Mouse (Mus musculus): ENCODE measurements around the gene Dnah2. TPM values are rescaled to one million over a fixed set of nuclear protein-coding genes. Genes with fewer than 3 reads are reported as not detected.

The Dnah2 gene
- total RNA-seq, 1 experiment: 0.98 TPM

DNA sequence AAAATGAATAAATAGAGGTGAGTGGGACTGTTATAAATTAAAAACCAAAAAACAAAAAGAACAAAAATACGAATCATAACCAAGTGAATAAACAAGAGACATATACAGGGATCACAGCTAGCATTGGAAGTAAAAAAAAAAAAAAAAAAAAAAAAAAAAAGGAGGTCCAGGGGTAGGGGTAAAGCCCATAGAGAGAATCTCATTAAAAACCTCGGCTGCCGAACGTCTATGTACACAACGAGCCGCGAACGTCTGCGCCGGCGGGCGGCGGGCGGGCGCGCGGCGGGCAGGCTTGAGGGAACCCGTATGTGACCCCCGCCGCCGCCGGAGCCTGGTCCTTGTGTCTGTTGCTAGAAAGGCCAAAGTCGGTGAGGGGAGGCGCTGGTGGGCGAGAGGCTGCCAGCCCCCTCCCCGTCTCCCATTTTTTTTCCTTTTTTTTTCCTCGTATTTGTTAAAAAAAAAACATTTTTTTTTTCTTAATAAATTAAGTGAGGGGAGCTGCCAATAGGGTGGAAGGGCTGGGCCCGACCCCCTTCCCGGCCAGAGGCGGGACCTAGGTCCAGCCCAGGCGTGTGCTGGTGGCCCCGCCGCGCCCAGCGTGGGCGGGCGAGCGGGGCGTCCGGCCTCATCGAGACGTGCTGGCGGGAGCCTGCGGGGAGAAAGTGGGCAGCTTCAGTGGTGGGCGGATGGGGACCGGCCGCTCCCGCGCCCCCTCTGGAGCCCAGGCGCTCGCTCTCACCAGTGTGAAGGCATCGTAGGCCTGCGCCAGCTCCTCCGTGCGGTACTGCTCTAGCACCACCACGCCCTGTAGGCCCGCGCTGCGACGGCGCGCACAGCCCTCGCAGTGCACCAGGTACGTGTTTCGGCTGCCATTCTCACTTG, 149.5 kb downstream of the Dnah2 start:
- H3K4me3 ChIP-seq (ENCODE audit: insufficient read depth in 1 of 2, low read depth in 1 of 2, low read length in 2 of 2, poor library complexity in 1 of 2, severe bottlenecking in 1 of 2): peak overlapping the region; percentile 67 to 80
- H3K4me1 ChIP-seq (ENCODE audit: control insufficient read depth in 2 of 2, insufficient read depth in 2 of 2, low read length in 2 of 2, poor library complexity in 1 of 2): peaks cover 0 to 13% of the 10 kb centered on the region in 2 experiments; a peak in 1 of 4 replicates
- no peaks in the 10 kb centered on the region for H3K9me3 ChIP-seq (ENCODE audit: control insufficient read depth, insufficient read depth, low read depth, low read length)
- TF ChIP-seq MAFK (IDR thresholded peaks at IDR 0.05; ENCODE audit: insufficient read depth, low read depth, low read length) (no peak), CHD2 (IDR thresholded peaks at IDR 0.05; ENCODE audit: low read depth, low read length) (no peak), HCFC1 (IDR thresholded peaks at IDR 0.05; ENCODE audit: borderline replicate concordance, insufficient read depth, low read length) (no peak), ZC3H11A (IDR thresholded peaks at IDR 0.05; ENCODE audit: borderline replicate concordance, low read depth, low read length) (no peak), ZNF384 (IDR thresholded peaks at IDR 0.05; ENCODE audit: low read depth, low read length) (peak; percentile 83)
- H3K27ac ChIP-seq (ENCODE audit: insufficient read depth, low read depth, low read length, poor library complexity, severe bottlenecking): no peak overlapping the region
- peak overlapping the region; percentile 64 for H3K9ac ChIP-seq (ENCODE audit: insufficient read depth, low read depth, low read length, poor library complexity, severe bottlenecking)
- no peak for DNase-seq (ENCODE audit: low read depth, low spot score)
- peaks cover 23% of the 10 kb centered on the region; the same call in 1 of the 2 replicates for H3K36me3 ChIP-seq (ENCODE audit: control insufficient read depth, insufficient read depth, low read length, poor library complexity, severe bottlenecking)
- in situ Hi-C loops (cut with MboI; ENCODE audit: low sequenced_read_pairs in 2 of 2, unreplicated experiment in 2 of 2): no loop called here

DNA sequence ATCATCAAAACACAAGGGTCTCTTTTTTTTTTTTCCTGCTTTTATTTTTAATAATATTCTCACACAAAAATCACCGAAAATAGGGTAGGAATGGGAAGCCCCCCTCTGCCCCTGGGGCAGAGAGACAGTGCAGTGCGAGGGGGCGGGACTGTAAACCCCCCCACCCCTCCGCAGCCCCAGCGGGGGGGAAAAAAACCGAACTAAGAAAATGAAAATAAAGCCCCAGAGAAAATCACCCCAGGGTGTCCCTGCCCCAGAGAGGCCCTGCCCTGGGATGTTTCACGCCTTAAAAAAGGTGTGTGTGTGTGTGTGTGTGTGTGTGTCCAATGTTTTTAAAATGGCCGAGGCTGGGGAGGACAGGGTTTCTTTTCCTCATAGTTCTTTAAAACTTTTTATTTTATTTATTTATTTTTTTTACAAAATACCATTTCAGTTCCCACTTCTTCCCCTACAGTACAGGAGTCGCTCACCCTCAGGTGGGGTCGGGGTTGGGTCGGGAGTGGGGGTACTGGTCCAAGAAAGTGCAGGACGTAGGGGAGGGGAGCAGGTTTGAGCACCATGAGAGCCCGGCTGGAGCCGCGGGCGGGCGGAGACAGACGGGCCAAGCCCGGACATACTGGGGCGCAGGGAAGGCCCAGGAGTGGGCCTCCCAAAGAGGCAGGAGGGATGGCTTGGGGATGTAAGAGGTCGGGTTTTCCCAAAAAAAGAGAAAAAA, 150.3 kb downstream of the Dnah2 start:
- in situ Hi-C loops (cut with MboI; ENCODE audit: low sequenced_read_pairs in 2 of 2, unreplicated experiment in 2 of 2): no loop called here
- TF ChIP-seq MAFK (IDR thresholded peaks at IDR 0.05; ENCODE audit: insufficient read depth, low read depth, low read length) (no peak), ZC3H11A (IDR thresholded peaks at IDR 0.05; ENCODE audit: borderline replicate concordance, low read depth, low read length) (no peak), HCFC1 (IDR thresholded peaks at IDR 0.05; ENCODE audit: borderline replicate concordance, insufficient read depth, low read length) (no peak), ZNF384 (IDR thresholded peaks at IDR 0.05; ENCODE audit: low read depth, low read length) (no peak), CHD2 (IDR thresholded peaks at IDR 0.05; ENCODE audit: low read depth, low read length) (no peak)
- DNase-seq (ENCODE audit: low read depth, low spot score): no peak
- Histone ChIP-seq H3K9ac (ENCODE audit: insufficient read depth, low read depth, low read length, poor library complexity, severe bottlenecking) (no peak overlapping the region), H3K4me3 (ENCODE audit: insufficient read depth in 1 of 2, low read depth in 1 of 2, low read length in 2 of 2, poor library complexity in 1 of 2, severe bottlenecking in 1 of 2) (peak overlapping the region; percentile 65 to 80), H3K9me3 (ENCODE audit: control insufficient read depth, insufficient read depth, low read depth, low read length) (no peaks in the 10 kb centered on the region), H3K4me1 (ENCODE audit: control insufficient read depth in 2 of 2, insufficient read depth in 2 of 2, low read length in 2 of 2, poor library complexity in 1 of 2) (peaks cover 0 to 9% of the 10 kb centered on the region in 2 experiments; a peak in 1 of 4 replicates), H3K36me3 (ENCODE audit: control insufficient read depth, insufficient read depth, low read length, poor library complexity, severe bottlenecking) (peaks cover 22% of the 10 kb centered on the region; the same call in 1 of the 2 replicates), H3K27ac (ENCODE audit: insufficient read depth, low read depth, low read length, poor library complexity, severe bottlenecking) (no peak overlapping the region)

DNA sequence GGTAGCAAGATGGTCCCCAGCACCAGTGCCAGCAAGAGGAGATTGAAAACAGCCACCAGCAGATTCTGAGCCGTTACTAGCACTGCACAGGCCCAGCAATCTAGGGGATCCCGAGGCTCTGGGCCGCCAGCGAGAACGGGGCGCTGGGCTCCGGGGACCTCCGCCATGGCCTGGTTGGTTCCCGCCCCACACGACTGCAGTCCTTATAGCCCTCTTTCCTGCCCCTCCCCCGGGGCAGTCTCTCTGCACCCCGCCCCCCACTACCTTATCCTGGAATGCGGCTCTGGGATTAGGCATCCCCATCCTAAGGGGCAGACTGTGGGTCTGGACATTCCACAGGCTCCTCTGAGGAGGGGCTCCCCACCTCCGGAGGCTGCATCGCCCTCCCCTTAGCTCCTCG, 150.9 kb downstream of the Dnah2 start, which contains the start of gene Tmem88:
Tmem88 (minus strand) TSS at position 176 of the 400 bp plus-strand sequence.
- H3K27ac ChIP-seq (ENCODE audit: insufficient read depth, low read depth, low read length, poor library complexity, severe bottlenecking): no peak within 1 kb of the TSS
- peak within 1 kb of the TSS; percentile 81 for H3K9ac ChIP-seq (ENCODE audit: insufficient read depth, low read depth, low read length, poor library complexity, severe bottlenecking)
- TF ChIP-seq ZC3H11A (IDR thresholded peaks at IDR 0.05; ENCODE audit: borderline replicate concordance, low read depth, low read length) (no peak), CHD2 (IDR thresholded peaks at IDR 0.05; ENCODE audit: low read depth, low read length) (0 out of 2 replicates have a peak, but pooled peaks have one; percentile 18)
- peak within 1 kb of the TSS; percentile 65 to 80 for H3K4me3 ChIP-seq (ENCODE audit: insufficient read depth in 1 of 2, low read depth in 1 of 2, low read length in 2 of 2, poor library complexity in 1 of 2, severe bottlenecking in 1 of 2)
- in situ Hi-C loops (cut with MboI; ENCODE audit: low sequenced_read_pairs in 2 of 2, unreplicated experiment in 2 of 2): no loop called here
- H3K9me3 ChIP-seq (ENCODE audit: control insufficient read depth, insufficient read depth, low read depth, low read length): no peaks in the 10 kb centered on the region
- no peak for DNase-seq (ENCODE audit: low read depth, low spot score)
- H3K4me1 ChIP-seq (ENCODE audit: control insufficient read depth in 2 of 2, insufficient read depth in 2 of 2, low read length in 2 of 2, poor library complexity in 1 of 2): peaks cover 0 to 9% of the 10 kb centered on the region in 2 experiments; a peak in 1 of 4 replicates
- peaks cover 18% of the 10 kb centered on the region; the same call in 1 of the 2 replicates for H3K36me3 ChIP-seq (ENCODE audit: control insufficient read depth, insufficient read depth, low read length, poor library complexity, severe bottlenecking)

DNA sequence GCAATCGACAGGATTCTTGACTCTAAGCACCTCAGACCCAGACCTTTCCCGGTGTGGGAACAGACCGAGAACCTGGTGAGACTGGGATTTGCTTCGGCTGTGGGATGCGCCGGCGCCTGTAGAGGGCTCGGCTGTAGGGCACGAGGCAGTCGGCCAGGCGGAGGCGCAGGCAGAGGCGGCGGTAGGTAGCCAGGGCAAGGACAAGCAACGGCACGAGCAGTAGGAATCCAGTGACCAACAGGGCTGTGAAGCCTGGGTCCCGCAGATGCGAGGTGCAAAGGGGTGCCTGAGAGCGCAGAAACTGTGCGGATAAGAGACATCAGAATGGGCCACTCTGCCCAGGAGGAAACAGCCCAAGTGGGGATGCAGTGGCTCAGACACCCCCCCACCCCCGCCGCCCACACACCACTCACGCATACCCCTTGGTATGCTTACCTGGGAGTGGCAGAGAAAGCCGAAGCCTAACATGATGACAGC, 151.3 kb downstream of the Dnah2 start:
- H3K36me3 ChIP-seq (ENCODE audit: control insufficient read depth, insufficient read depth, low read length, poor library complexity, severe bottlenecking): peaks cover 18% of the 10 kb centered on the region; the same call in 1 of the 2 replicates
- peaks cover 0 to 9% of the 10 kb centered on the region in 2 experiments; a peak in 1 of 4 replicates for H3K4me1 ChIP-seq (ENCODE audit: control insufficient read depth in 2 of 2, insufficient read depth in 2 of 2, low read length in 2 of 2, poor library complexity in 1 of 2)
- H3K9ac ChIP-seq (ENCODE audit: insufficient read depth, low read depth, low read length, poor library complexity, severe bottlenecking): peak overlapping the region; percentile 81
- no peak for DNase-seq (ENCODE audit: low read depth, low spot score)
- H3K4me3 ChIP-seq (ENCODE audit: insufficient read depth in 1 of 2, low read depth in 1 of 2, low read length in 2 of 2, poor library complexity in 1 of 2, severe bottlenecking in 1 of 2): peak overlapping the region; percentile 65 to 80
- H3K27ac ChIP-seq (ENCODE audit: insufficient read depth, low read depth, low read length, poor library complexity, severe bottlenecking): no peak overlapping the region
- TF ChIP-seq MAFK (IDR thresholded peaks at IDR 0.05; ENCODE audit: insufficient read depth, low read depth, low read length): no peak
- TF ChIP-seq CHD2 (IDR thresholded peaks at IDR 0.05; ENCODE audit: low read depth, low read length): no peak
- TF ChIP-seq ZNF384 (IDR thresholded peaks at IDR 0.05; ENCODE audit: low read depth, low read length): no peak
- TF ChIP-seq ZC3H11A (IDR thresholded peaks at IDR 0.05; ENCODE audit: borderline replicate concordance, low read depth, low read length): no peak
- no peak for TF ChIP-seq HCFC1 (IDR thresholded peaks at IDR 0.05; ENCODE audit: borderline replicate concordance, insufficient read depth, low read length)
- no peaks in the 10 kb centered on the region for H3K9me3 ChIP-seq (ENCODE audit: control insufficient read depth, insufficient read depth, low read depth, low read length)
- in situ Hi-C loops (cut with MboI; ENCODE audit: low sequenced_read_pairs in 2 of 2, unreplicated experiment in 2 of 2): no loop called here
